Mouse (Mus musculus): Measurements from ENCODE around the gene Elf4. TPM values are rescaled to one million over a fixed set of nuclear protein-coding genes. Genes with fewer than 3 reads are reported as not detected.
A peak's percentile ranks its signal among the peaks of the same experiment; 100 is the strongest.

Gene Elf4
- total and polyA plus RNA-seq, 3 experiments, result 3.4 to 15.3 TPM; not detected in 1

- TF ChIP-seq SIN3A (IDR thresholded peaks at IDR 0.05; ENCODE audit: low read length) (no peak), NRF1 (IDR thresholded peaks at IDR 0.05; ENCODE audit: insufficient read depth, low read depth, low read length, poor library complexity, severe bottlenecking) (no peak), ZKSCAN1 (IDR thresholded peaks at IDR 0.05; ENCODE audit: low read depth, low read length) (no peak), ZMIZ1 (IDR thresholded peaks at IDR 0.05; ENCODE audit: low read depth, low read length) (no peak), MYC (IDR thresholded peaks at IDR 0.05; ENCODE audit: low read depth, low read length) (peak; percentile 61; the same call in 1 of the 2 replicates), ZNF384 (IDR thresholded peaks at IDR 0.05; ENCODE audit: low read depth, low read length) (no peak), TCF12 (IDR thresholded peaks at IDR 0.05; ENCODE audit: low read depth, low read length) (no peak), NELFE (IDR thresholded peaks at IDR 0.05; ENCODE audit: low read depth, low read length) (no peak), POLR2AphosphoS2 (IDR thresholded peaks at IDR 0.05; ENCODE audit: low read length) (no peak), CHD2 (IDR thresholded peaks at IDR 0.05; ENCODE audit: low read length) (no peak)
Observed at GRCm38 (mm10) chrX:48389380-48389779, 73.6 kb downstream of the Elf4 start (continued).

- Histone ChIP-seq H3K27ac (ENCODE audit: control insufficient read depth, low read depth, low read length) (no peak overlapping the region), H3K9ac (ENCODE audit: control insufficient read depth, low read depth, low read length, poor library complexity, severe bottlenecking) (no peak overlapping the region), H3K27me3 (ENCODE audit: control insufficient read depth in 1 of 2, insufficient read depth in 2 of 2, low read length in 2 of 2) (no peaks in the 10 kb centered on the region), H3K9me3 (replicated peaks; ENCODE audit: insufficient read depth, low read length) (no peaks in the 10 kb centered on the region), H3K4me3 (ENCODE audit: control insufficient read depth in 1 of 2, insufficient read depth in 1 of 2, low read depth in 2 of 2, low read length in 2 of 2) (no peak overlapping the region), H3K4me1 (ENCODE audit: control insufficient read depth in 1 of 2, insufficient read depth in 2 of 2, low read length in 2 of 2) (peaks cover 0 to 3% of the 10 kb centered on the region in 2 experiments; a peak in 1 of 4 replicates), H3K36me3 (ENCODE audit: control insufficient read depth in 1 of 2, insufficient read depth in 2 of 2, low read length in 2 of 2) (peaks cover 0 to 7% of the 10 kb centered on the region in 2 experiments; a peak in 2 of 4 replicates), H3K79me2 (ENCODE audit: control insufficient read depth, insufficient read depth, low read length, poor library complexity) (no peaks in the 10 kb centered on the region)
- no peak for DNase-seq (ENCODE audit: low read depth, low spot score)
- TF ChIP-seq GATA1 (IDR thresholded peaks at IDR 0.05; ENCODE audit: low read depth, low read length) (no peak), GABPA (IDR thresholded peaks at IDR 0.05; ENCODE audit: low read depth, low read length) (no peak), RAD21 (IDR thresholded peaks at IDR 0.05; ENCODE audit: low read depth, low read length) (no peak), HCFC1 (IDR thresholded peaks at IDR 0.05; ENCODE audit: low read depth, low read length) (no peak), USF2 (IDR thresholded peaks at IDR 0.05; ENCODE audit: borderline replicate concordance in 1 of 2, insufficient read depth in 1 of 2, low read depth in 1 of 2, low read length in 2 of 2) (no peak), MAFK (IDR thresholded peaks at IDR 0.05; ENCODE audit: borderline replicate concordance, low read depth, low read length) (no peak), ZC3H11A (IDR thresholded peaks at IDR 0.05; ENCODE audit: low read depth, low read length) (no peak), MYB (IDR thresholded peaks at IDR 0.05; ENCODE audit: low read depth, low read length) (no peak)
Observed at GRCm38 (mm10) chrX:48385927-48386326, 77.0 kb downstream of the Elf4 start.

- Histone ChIP-seq H3K9me3 (replicated peaks; ENCODE audit: insufficient read depth, low read length) (no peaks in the 10 kb centered on the region), H3K27ac (ENCODE audit: control insufficient read depth, low read depth, low read length) (no peak overlapping the region), H3K4me3 (ENCODE audit: control insufficient read depth in 1 of 2, insufficient read depth in 1 of 2, low read depth in 2 of 2, low read length in 2 of 2) (no peak overlapping the region), H3K36me3 (ENCODE audit: control insufficient read depth in 1 of 2, insufficient read depth in 2 of 2, low read length in 2 of 2) (no peaks in the 10 kb centered on the region), H3K4me1 (ENCODE audit: control insufficient read depth in 1 of 2, insufficient read depth in 2 of 2, low read length in 2 of 2) (no peaks in the 10 kb centered on the region), H3K27me3 (ENCODE audit: control insufficient read depth in 1 of 2, insufficient read depth in 2 of 2, low read length in 2 of 2) (no peaks in the 10 kb centered on the region), H3K9ac (ENCODE audit: control insufficient read depth, low read depth, low read length, poor library complexity, severe bottlenecking) (no peak overlapping the region), H3K79me2 (ENCODE audit: control insufficient read depth, insufficient read depth, low read length, poor library complexity) (no peaks in the 10 kb centered on the region)
- DNase-seq (ENCODE audit: low read depth, low spot score), result peak; percentile 39
- TF ChIP-seq CTCF (IDR thresholded peaks at IDR 0.05 in 2 of 3, conservative IDR thresholded peaks at IDR 0.05 in 1 of 3; ENCODE audit: control insufficient read depth in 1 of 3, insufficient read depth in 1 of 3, low read depth in 2 of 3, low read length in 3 of 3, poor library complexity in 1 of 3, severe bottlenecking in 1 of 3), result peak; percentile 56 to 84 (median 69)
- no peak for TF ChIP-seq POLR2AphosphoS2 (IDR thresholded peaks at IDR 0.05; ENCODE audit: low read length)
- TF ChIP-seq TBP (IDR thresholded peaks at IDR 0.05; ENCODE audit: low read depth, low read length), result no peak
- peak; percentile 16; the same call in 1 of the 2 replicates for TF ChIP-seq ZC3H11A (IDR thresholded peaks at IDR 0.05; ENCODE audit: low read depth, low read length)
- TF ChIP-seq SMC3 (IDR thresholded peaks at IDR 0.05; ENCODE audit: low read depth, low read length), result peak; percentile 81
- TF ChIP-seq CHD1 (IDR thresholded peaks at IDR 0.05; ENCODE audit: low read depth, low read length), result no peak
- TF ChIP-seq RAD21 (IDR thresholded peaks at IDR 0.05; ENCODE audit: low read depth, low read length), result peak; percentile 50
Observed at GRCm38 (mm10) chrX:48383643-48384042, 79.3 kb downstream of the Elf4 start.
